Mouse (Mus musculus): ENCODE measurements around the gene Atrnl1. TPM values are rescaled to one million over a fixed set of nuclear protein-coding genes. Genes with fewer than 3 reads are reported as not detected.

Atrnl1 gene
- polyA plus RNA-seq, 1 experiment from 2014 or later, result 8.1 TPM

GRCm38 (mm10) chr19:58180773-58181172 lies 569.9 kb downstream of the Atrnl1 start:
- Histone ChIP-seq H3K4me1 (replicated peaks; ENCODE audit: insufficient read depth, low read length) (no peaks in the 10 kb centered on the region), H3K9me3 (replicated peaks; ENCODE audit: low read length) (no peaks in the 10 kb centered on the region), H3K27me3 (ENCODE audit: insufficient read depth, low read length) (no peaks in the 10 kb centered on the region), H3K9ac (ENCODE audit: low read depth, low read length) (no peak overlapping the region), H3K36me3 (ENCODE audit: insufficient read depth, low read length) (no peaks in the 10 kb centered on the region), H3K4me3 (replicated peaks; ENCODE audit: low read depth, low read length) (no peak overlapping the region), H3K27ac (no peak overlapping the region), H3K4me2 (ENCODE audit: low read length) (peak overlapping the region; percentile 27; the same call in 1 of the 2 replicates)
- DNase-seq (ENCODE audit: low spot score) (peak; percentile 43), ATAC-seq (replicated peaks; ENCODE audit: low FRiP score, low read depth) (no peak)
- WGBS, result 11% methylated on average over 5 of the region's 5 CpGs
- TF ChIP-seq CTCF (IDR thresholded peaks at IDR 0.05; ENCODE audit: low read depth), result no peak

Small RNA genes within 50 kb of the gene (microRNA-seq; reads per million reads assigned to microRNA genes)
- 1.4 reads per million for gene Mir5623

Other genes with a start within 250 kb of the Atrnl1 start
- 24.8 and 25.5 TPM in 2 replicates for gene Trub1, start 158.1 kb upstream of the Atrnl1 start, polyA plus RNA-seq (2015; fragmentation: Nextera tagmentation; extraction: Ambion mirVana)